Mouse (Mus musculus): ENCODE measurements around the gene Cxcl15. TPM values are rescaled to one million over a fixed set of nuclear protein-coding genes. Genes with fewer than 3 reads are reported as not detected.

Gene Cxcl15
- total and polyA plus RNA-seq, 3 experiments = not detected

- Histone ChIP-seq H3K4me1 (ENCODE audit: control insufficient read depth in 1 of 2, insufficient read depth in 2 of 2) (peaks cover 0 to 15% of the 10 kb centered on the region in 2 experiments; a peak in 2 of 4 replicates), H3K9me3 (replicated peaks; ENCODE audit: low read length) (no peaks in the 10 kb centered on the region), H3K9ac (ENCODE audit: insufficient read depth, low read depth) (no peak within 1 kb of the TSS), H3K27ac (ENCODE audit: insufficient read depth, low read depth) (no peak within 1 kb of the TSS), H3K4me3 (replicated peaks in 1 of 3; ENCODE audit: low read depth in 2 of 3, low read length in 2 of 3, poor library complexity in 1 of 3) (no peak within 1 kb of the TSS), H3K79me2 (replicated peaks; ENCODE audit: control insufficient read depth, extremely low read depth, insufficient read depth, poor library complexity, severe bottlenecking) (no peaks in the 10 kb centered on the region), H3K27me3 (replicated peaks) (no peaks in the 10 kb centered on the region), H3K4me2 (ENCODE audit: insufficient read depth, low read depth, poor library complexity, severe bottlenecking) (no peak within 1 kb of the TSS), H3K36me3 (replicated peaks in 1 of 2; ENCODE audit: control insufficient read depth in 1 of 2, insufficient read depth in 1 of 2, low read length in 1 of 2) (no peaks in the 10 kb centered on the region)
- in situ Hi-C loops (cut with MboI; ENCODE audit: low pct_ligation_motif_present, low pct_unique_long_range_greater_than_20kb, low sequenced_read_pairs) = no loop called here
- dilution Hi-C loops (cut with MboI; ENCODE audit: extremely low pct_ligation_motif_present, extremely low pct_unique_long_range_greater_than_20kb, low sequenced_read_pairs) = no loop called here
- TF ChIP-seq CHD2 (IDR thresholded peaks at IDR 0.05; ENCODE audit: low read length) (no peak), PAX5 (IDR thresholded peaks at IDR 0.05; ENCODE audit: low read length) (no peak), MEF2A (IDR thresholded peaks at IDR 0.05; ENCODE audit: borderline replicate concordance, low read depth, low read length) (no peak), USF1 (IDR thresholded peaks at IDR 0.05; ENCODE audit: low read depth, low read length) (no peak), GABPA (IDR thresholded peaks at IDR 0.05; ENCODE audit: insufficient replicate concordance, low read depth, low read length) (no peak), POLR2AphosphoS2 (IDR thresholded peaks at IDR 0.05; ENCODE audit: low read depth, low read length) (no peak), TCF12 (IDR thresholded peaks at IDR 0.05; ENCODE audit: low read depth, low read length) (no peak), MAZ (IDR thresholded peaks at IDR 0.05; ENCODE audit: low read depth, low read length) (no peak), CTCF (conservative IDR thresholded peaks at IDR 0.05 in 1 of 2, IDR thresholded peaks at IDR 0.05 in 1 of 2; ENCODE audit: low read depth in 2 of 2, low read length in 2 of 2) (no peak), NRF1 (IDR thresholded peaks at IDR 0.05; ENCODE audit: low read depth, low read length) (no peak)
- no peak for DNase-seq (ENCODE audit: extremely low read depth)
Measured at GRCm38 (mm10) chr5:90771880-90772653, 22.3 kb upstream of the Cxcl15 start, which contains the start of gene Pf4. Gene Pf4, plus strand, starts transcription at chr5:90772435.

DNA sequence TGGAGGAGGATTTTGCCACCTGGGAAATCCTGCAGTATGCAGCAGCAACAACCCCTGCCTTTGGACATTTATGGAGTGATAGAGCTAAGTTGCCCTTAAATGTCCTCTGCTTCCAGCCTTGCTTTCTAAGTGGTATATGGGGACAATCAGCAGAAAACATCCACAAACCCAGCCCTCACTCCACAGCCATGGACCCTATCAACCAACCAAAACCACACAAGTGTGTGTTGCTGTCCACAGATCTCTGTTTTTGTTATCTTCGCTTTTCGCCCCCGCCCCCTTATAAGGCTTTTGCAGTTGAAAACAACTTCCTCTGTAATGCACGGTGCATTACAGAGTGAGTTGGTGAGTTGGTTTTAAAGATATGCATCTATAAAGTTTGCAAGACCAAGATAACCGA, 18.8 kb upstream of the Cxcl15 start:
- no peaks in the 10 kb centered on the region for H3K27me3 ChIP-seq (replicated peaks)
- peaks cover 0 to 10% of the 10 kb centered on the region in 2 experiments; a peak in 2 of 4 replicates for H3K4me1 ChIP-seq (ENCODE audit: control insufficient read depth in 1 of 2, insufficient read depth in 2 of 2)
- no peak overlapping the region for H3K4me2 ChIP-seq (ENCODE audit: insufficient read depth, low read depth, poor library complexity, severe bottlenecking)
- H3K27ac ChIP-seq (ENCODE audit: insufficient read depth, low read depth) = no peak overlapping the region
- no peaks in the 10 kb centered on the region for H3K79me2 ChIP-seq (replicated peaks; ENCODE audit: control insufficient read depth, extremely low read depth, insufficient read depth, poor library complexity, severe bottlenecking)
- no peak for DNase-seq (ENCODE audit: extremely low read depth)
- in situ Hi-C loops (cut with MboI; ENCODE audit: low pct_ligation_motif_present, low pct_unique_long_range_greater_than_20kb, low sequenced_read_pairs) (no loop called here), dilution Hi-C loops (cut with MboI; ENCODE audit: extremely low pct_ligation_motif_present, extremely low pct_unique_long_range_greater_than_20kb, low sequenced_read_pairs) (no loop called here)
- no peaks in the 10 kb centered on the region for H3K36me3 ChIP-seq (replicated peaks in 1 of 2; ENCODE audit: control insufficient read depth in 1 of 2, insufficient read depth in 1 of 2, low read length in 1 of 2)
- no peaks in the 10 kb centered on the region for H3K9me3 ChIP-seq (replicated peaks; ENCODE audit: low read length)
- H3K9ac ChIP-seq (ENCODE audit: insufficient read depth, low read depth) = no peak overlapping the region
- TF ChIP-seq ELF1 (IDR thresholded peaks at IDR 0.05; ENCODE audit: low read depth, low read length) = no peak
- no peak overlapping the region for H3K4me3 ChIP-seq (replicated peaks in 1 of 3; ENCODE audit: low read depth in 2 of 3, low read length in 2 of 3, poor library complexity in 1 of 3)

DNA sequence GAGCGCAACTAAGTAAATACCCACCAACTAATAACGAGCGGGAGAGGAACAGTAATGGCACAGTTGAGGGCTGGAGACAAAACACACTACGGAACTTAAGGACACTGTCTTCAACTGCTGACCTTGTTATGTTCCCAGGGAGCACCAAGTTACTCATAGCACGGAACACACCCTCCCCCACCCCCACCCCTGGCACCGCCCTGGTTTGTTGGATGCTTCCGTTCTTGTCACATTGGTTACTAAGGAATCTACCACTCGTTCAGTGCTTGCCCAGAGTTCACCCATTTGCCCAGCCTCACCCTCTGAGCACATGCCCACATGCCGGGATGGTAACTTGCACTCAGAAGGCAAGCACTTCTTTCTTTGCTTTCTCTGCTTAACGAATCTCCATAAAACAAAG, 16.7 kb upstream of the Cxcl15 start:
- no peaks in the 10 kb centered on the region for H3K4me1 ChIP-seq (ENCODE audit: control insufficient read depth in 1 of 2, insufficient read depth in 2 of 2)
- in situ Hi-C loops (cut with MboI; ENCODE audit: low pct_ligation_motif_present, low pct_unique_long_range_greater_than_20kb, low sequenced_read_pairs) = no loop called here
- dilution Hi-C loops (cut with MboI; ENCODE audit: extremely low pct_ligation_motif_present, extremely low pct_unique_long_range_greater_than_20kb, low sequenced_read_pairs) = no loop called here
- no peak overlapping the region for H3K4me2 ChIP-seq (ENCODE audit: insufficient read depth, low read depth, poor library complexity, severe bottlenecking)
- no peaks in the 10 kb centered on the region for H3K36me3 ChIP-seq (replicated peaks in 1 of 2; ENCODE audit: control insufficient read depth in 1 of 2, insufficient read depth in 1 of 2, low read length in 1 of 2)
- no peaks in the 10 kb centered on the region for H3K79me2 ChIP-seq (replicated peaks; ENCODE audit: control insufficient read depth, extremely low read depth, insufficient read depth, poor library complexity, severe bottlenecking)
- no peak for DNase-seq (ENCODE audit: extremely low read depth)
- no peak overlapping the region for H3K9ac ChIP-seq (ENCODE audit: insufficient read depth, low read depth)
- H3K27ac ChIP-seq (ENCODE audit: insufficient read depth, low read depth) = no peak overlapping the region
- H3K27me3 ChIP-seq (replicated peaks) = no peaks in the 10 kb centered on the region
- no peaks in the 10 kb centered on the region for H3K9me3 ChIP-seq (replicated peaks; ENCODE audit: low read length)
- no peak overlapping the region for H3K4me3 ChIP-seq (replicated peaks in 1 of 3; ENCODE audit: low read depth in 2 of 3, low read length in 2 of 3, poor library complexity in 1 of 3)
- TF ChIP-seq MAZ (IDR thresholded peaks at IDR 0.05; ENCODE audit: low read depth, low read length) = no peak
- TF ChIP-seq NELFE (IDR thresholded peaks at IDR 0.05; ENCODE audit: low read depth, low read length) = no peak
- TF ChIP-seq ZMIZ1 (IDR thresholded peaks at IDR 0.05; ENCODE audit: low read depth, low read length) = no peak
- TF ChIP-seq GABPA (IDR thresholded peaks at IDR 0.05; ENCODE audit: insufficient replicate concordance, low read depth, low read length) = no peak
- TF ChIP-seq POLR2AphosphoS2 (IDR thresholded peaks at IDR 0.05; ENCODE audit: low read depth, low read length) = no peak
- no peak for TF ChIP-seq CTCF (conservative IDR thresholded peaks at IDR 0.05 in 1 of 2, IDR thresholded peaks at IDR 0.05 in 1 of 2; ENCODE audit: low read depth in 2 of 2, low read length in 2 of 2)
- no peak for TF ChIP-seq BHLHE40 (IDR thresholded peaks at IDR 0.05; ENCODE audit: low read depth, low read length)
- TF ChIP-seq NRF1 (IDR thresholded peaks at IDR 0.05; ENCODE audit: low read depth, low read length) = no peak
- TF ChIP-seq PAX5 (IDR thresholded peaks at IDR 0.05; ENCODE audit: low read length) = no peak
- TF ChIP-seq TCF12 (IDR thresholded peaks at IDR 0.05; ENCODE audit: low read depth, low read length) = no peak
- TF ChIP-seq TBP (conservative IDR thresholded peaks at IDR 0.05; ENCODE audit: low read depth, low read length) = no peak
- no peak for TF ChIP-seq ELF1 (IDR thresholded peaks at IDR 0.05; ENCODE audit: low read depth, low read length)
- TF ChIP-seq MAFK (IDR thresholded peaks at IDR 0.05; ENCODE audit: insufficient replicate concordance, low read length) = no peak
- no peak for TF ChIP-seq USF2 (conservative IDR thresholded peaks at IDR 0.05; ENCODE audit: low read depth, low read length)
- no peak for TF ChIP-seq ZNF384 (IDR thresholded peaks at IDR 0.05; ENCODE audit: low read depth, low read length)
- TF ChIP-seq CHD2 (IDR thresholded peaks at IDR 0.05; ENCODE audit: low read length) = no peak
- no peak for TF ChIP-seq USF1 (IDR thresholded peaks at IDR 0.05; ENCODE audit: low read depth, low read length)
